Mouse (Mus musculus) embryonic facial prominence, embryonic 13.5 days (tissue): Measurements from ENCODE around the gene Cdca5. TPM values are rescaled to one million over a fixed set of nuclear protein-coding genes. Genes with fewer than 3 reads are reported as not detected.
"Not testable (repeated sequence)": the region's sequence is repeated elsewhere in the genome, so short reads cannot be mapped to it uniquely, and the experiment has no call there.

Experiments used
- ATAC-seq: fragments of 200-750 bp; cut with Nextera tagmentation; 2 replicates; pipeline ENCODE4 v1.8.0; 2017; ENCODE audit warnings: low read depth; ENCODE audit not compliant: insufficient number of reproducible peaks, insufficient read depth, low FRiP score, low TSS enrichment
- H3K27ac ChIP-seq: fragments of 300-500 bp; sonication (generic); 2 replicates; pipeline ENCODE4 v1.5.1; 2015; ENCODE audit warnings: moderate library complexity, mild to moderate bottlenecking, inconsistent platforms
- H3K27me3 ChIP-seq: fragments of 300-500 bp; sonication (generic); 2 replicates; pipeline ENCODE4 v1.6.1; 2015; ENCODE audit warnings: mild to moderate bottlenecking, inconsistent platforms
- H3K36me3 ChIP-seq: fragments of 300-500 bp; sonication (generic); 2 replicates; pipeline ENCODE4 v1.6.1; 2015; ENCODE audit warnings: mild to moderate bottlenecking, inconsistent platforms
- H3K4me1 ChIP-seq: fragments of 300-500 bp; sonication (generic); 2 replicates; pipeline ENCODE4 v1.6.1; 2015; ENCODE audit warnings: inconsistent platforms
- H3K4me2 ChIP-seq: fragments of 300-500 bp; sonication (generic); 2 replicates; pipeline ENCODE4 v1.6.1; 2015; ENCODE audit warnings: moderate library complexity, mild to moderate bottlenecking, inconsistent platforms
- H3K4me3 ChIP-seq: fragments of 300-500 bp; sonication (generic); 2 replicates; pipeline ENCODE4 v1.5.1; 2015; ENCODE audit warnings: mild to moderate bottlenecking, inconsistent platforms
- H3K9ac ChIP-seq: fragments of 300-500 bp; sonication (generic); 2 replicates; pipeline ENCODE4 v1.6.1; 2015; ENCODE audit warnings: mild to moderate bottlenecking, inconsistent platforms
- H3K9me3 ChIP-seq: fragments of 300-500 bp; sonication (generic); 2 replicates; pipeline ENCODE4 v1.6.1; 2016; ENCODE audit warnings: inconsistent platforms
- WGBS: fragments of 180-500 bp; shearing (Covaris S2); methylation state at CpG from one replicate; pipeline ENCODE4 v1.1.7; 2015; ENCODE audit warnings: mixed read lengths; 5-methylcytosine and 5-hydroxymethylcytosine counted together
- microRNA-seq: library from miRNA; unstranded; fragments of <30 nt; microRNA quantifications from one replicate; pipeline ENCODE4, GENCODE M21; 2016
- polyA plus RNA-seq: library from polyadenylated mRNA; unstranded; fragments of >200 nt; fragmentation: Nextera tagmentation; extraction: Ambion mirVana; gene quantifications from 2 replicates; pipeline ENCODE4 v1.2.1, GENCODE M21; 2015

Gene Cdca5
- polyA plus RNA-seq, 1 experiment from 2014 or later = 39.6 TPM

- H3K36me3 ChIP-seq = peaks cover 33% of the 10 kb centered on the region
- ATAC-seq = no peak
- no peak overlapping the region for H3K9ac ChIP-seq
- H3K4me1 ChIP-seq = peaks cover 6% of the 10 kb centered on the region
- WGBS = 80% methylated on average over 7 of the region's 7 CpGs
- H3K9me3 ChIP-seq = no peaks in the 10 kb centered on the region
- H3K4me3 ChIP-seq = no peak overlapping the region
- H3K4me2 ChIP-seq = no peak overlapping the region
- H3K27me3 ChIP-seq = no peaks in the 10 kb centered on the region
- no peak overlapping the region for H3K27ac ChIP-seq
Observed at GRCm38 (mm10) chr19:6132171-6132827, 47.5 kb downstream of the Cdca5 start.

- WGBS = 55% methylated on average over 1 of the region's 1 CpGs
- not testable (repeated sequence) for H3K4me1 ChIP-seq
Observed at GRCm38 (mm10) chr19:6133197-6133596, 48.4 kb downstream of the Cdca5 start.

GRCm38 (mm10) chr19:6136397-6136796, 51.6 kb downstream of the Cdca5 start:
- Histone ChIP-seq H3K36me3 (peaks cover 38% of the 10 kb centered on the region), H3K9me3 (no peaks in the 10 kb centered on the region), H3K4me2 (no peak overlapping the region), H3K9ac (0 out of 2 replicates have a peak overlapping the region, but pooled peaks have one; percentile 32), H3K27me3 (no peaks in the 10 kb centered on the region), H3K4me1 (peaks cover 10% of the 10 kb centered on the region), H3K4me3 (no peak overlapping the region), H3K27ac (no peak overlapping the region)
- WGBS = 85% methylated on average over 3 of the region's 3 CpGs
- ATAC-seq = no peak

More at GRCm38 (mm10) chr19:6133197-6133596, 48.4 kb downstream of the Cdca5 start:
- not testable (repeated sequence) for H3K4me2 ChIP-seq, H3K4me3 ChIP-seq, ATAC-seq, H3K9me3 ChIP-seq, H3K27ac ChIP-seq, H3K27me3 ChIP-seq, H3K9ac ChIP-seq
- H3K36me3 ChIP-seq = peaks cover 38% of the 10 kb centered on the region

GRCm38 (mm10) chr19:6139701-6140100, 54.9 kb downstream of the Cdca5 start:
- Histone ChIP-seq H3K4me3 (peak overlapping the region; percentile 67), H3K27ac (no peak overlapping the region)
- WGBS = 93% methylated on average over 6 of the region's 6 CpGs

GRCm38 (mm10) chr19:6140374-6140677, 55.5 kb downstream of the Cdca5 start:
- Histone ChIP-seq H3K4me1 (peaks cover 10% of the 10 kb centered on the region), H3K4me3 (peak overlapping the region; percentile 67), H3K9me3 (no peaks in the 10 kb centered on the region), H3K27me3 (no peaks in the 10 kb centered on the region), H3K27ac (peak overlapping the region; percentile 97), H3K9ac (peak overlapping the region; percentile 86), H3K4me2 (peak overlapping the region; percentile 78), H3K36me3 (peaks cover 25% of the 10 kb centered on the region)
- ATAC-seq = no peak
- WGBS = 8% methylated on average over 16 of the region's 16 CpGs

More at GRCm38 (mm10) chr19:6139701-6140100, 54.9 kb downstream of the Cdca5 start:
- H3K4me2 ChIP-seq = peak overlapping the region; percentile 78
- H3K9ac ChIP-seq = peak overlapping the region; percentile 86
- no peaks in the 10 kb centered on the region for H3K9me3 ChIP-seq
- H3K36me3 ChIP-seq = peaks cover 31% of the 10 kb centered on the region
- H3K4me1 ChIP-seq = peaks cover 10% of the 10 kb centered on the region
- no peak for ATAC-seq
- H3K27me3 ChIP-seq = no peaks in the 10 kb centered on the region

GRCm38 (mm10) chr19:6140678-6141393, 56.1 kb downstream of the Cdca5 start, which contains the start of gene Batf2:
Gene Batf2, plus strand, starts transcription at chr19:6140983.
- peaks cover 10% of the 10 kb centered on the region for H3K4me1 ChIP-seq
- H3K4me3 ChIP-seq = peak within 1 kb of the TSS; percentile 67
- WGBS = under 1% methylated on average over 67 of the region's 68 CpGs
- H3K4me2 ChIP-seq = peak within 1 kb of the TSS; percentile 78
- H3K9me3 ChIP-seq = no peaks in the 10 kb centered on the region
- no peaks in the 10 kb centered on the region for H3K27me3 ChIP-seq
- peak within 1 kb of the TSS; percentile 86 for H3K9ac ChIP-seq
- peaks cover 20% of the 10 kb centered on the region for H3K36me3 ChIP-seq
- peak; percentile 90 for ATAC-seq
- peak within 1 kb of the TSS; percentile 97 for H3K27ac ChIP-seq

GRCm38 (mm10) chr19:6141394-6141749, 56.6 kb downstream of the Cdca5 start, which contains the start of gene Arl2:
Gene Arl2, minus strand, starts transcription at chr19:6141548.
- ATAC-seq = peak; percentile 64
- Histone ChIP-seq H3K9me3 (no peaks in the 10 kb centered on the region), H3K4me3 (peak within 1 kb of the TSS; percentile 67), H3K27me3 (no peaks in the 10 kb centered on the region), H3K9ac (peak within 1 kb of the TSS; percentile 86), H3K27ac (peak within 1 kb of the TSS; percentile 97), H3K4me1 (peaks cover 10% of the 10 kb centered on the region), H3K4me2 (peak within 1 kb of the TSS; percentile 78), H3K36me3 (peaks cover 14% of the 10 kb centered on the region)
- WGBS = under 1% methylated on average over 15 of the region's 15 CpGs

Small RNA genes lying within 50 kb of the gene (microRNA-seq; reads per million reads assigned to microRNA genes)
- gene Mir6988 = 0.92 reads per million

Other genes with a start within 250 kb of the Cdca5 start
- gene Frmd8, start 209.7 kb upstream of the Cdca5 start, polyA plus RNA-seq = 30.6 and 34.0 TPM in 2 replicates
- gene Slc25a45, start 207.2 kb upstream of the Cdca5 start, polyA plus RNA-seq = 3.1 and 4.5 TPM in 2 replicates
- gene Tigd3, start 190.8 kb upstream of the Cdca5 start, polyA plus RNA-seq = 3.8 and 4.7 TPM in 2 replicates
- gene Dpf2, start 172.0 kb upstream of the Cdca5 start, polyA plus RNA-seq = 164 and 179 TPM in 2 replicates
- gene Cdc42ep2, start 160.2 kb upstream of the Cdca5 start, polyA plus RNA-seq = 4.7 TPM in 2 replicates
- 74.5 and 79.5 TPM in 2 replicates for gene Pola2, start 120.8 kb upstream of the Cdca5 start, polyA plus RNA-seq
- gene Slc22a20, start 98.8 kb upstream of the Cdca5 start, polyA plus RNA-seq = not detected in 2 replicates
- gene Capn1, start 69.1 kb upstream of the Cdca5 start, polyA plus RNA-seq = 8.1 and 10.3 TPM in 2 replicates
- gene Syvn1, start 38.4 kb upstream of the Cdca5 start, polyA plus RNA-seq = 28.3 and 28.4 TPM in 2 replicates
- gene Mrpl49, start 27.2 kb upstream of the Cdca5 start, polyA plus RNA-seq = 79.5 and 80.4 TPM in 2 replicates
- 714 and 858 TPM in 2 replicates for gene Fau, start 27.1 kb upstream of the Cdca5 start, polyA plus RNA-seq
- 33.2 TPM in 2 replicates for gene Znhit2, start 23.8 kb upstream of the Cdca5 start, polyA plus RNA-seq
- gene Tm7sf2, start 16.6 kb upstream of the Cdca5 start, polyA plus RNA-seq = 21.7 and 22.0 TPM in 2 replicates
- 66.6 and 74.4 TPM in 2 replicates for gene Vps51, start 7.8 kb upstream of the Cdca5 start, polyA plus RNA-seq
- not detected in 2 replicates for gene Tmem262, start 5.0 kb upstream of the Cdca5 start, polyA plus RNA-seq
- gene Gm28374, start 2.7 kb upstream of the Cdca5 start, polyA plus RNA-seq = 1.6 and 2.1 TPM in 2 replicates
- 79.1 and 81.3 TPM in 2 replicates for gene Zfpl1, start within 50 bp of the Cdca5 start, polyA plus RNA-seq
- 0.34 and 0.54 TPM in 2 replicates for gene AC131692.1, start 9.4 kb downstream of the Cdca5 start, polyA plus RNA-seq
- 0.55 and 5.5 TPM in 2 replicates for gene Naaladl1, start 20.8 kb downstream of the Cdca5 start, polyA plus RNA-seq
- gene Sac3d1, start 33.7 kb downstream of the Cdca5 start, polyA plus RNA-seq = 45.9 and 49.6 TPM in 2 replicates
- 38.0 and 38.3 TPM in 2 replicates for gene Snx15, start 43.3 kb downstream of the Cdca5 start, polyA plus RNA-seq
- 0.23 TPM in 1 of 2 replicates, not detected in the other for gene Batf2, start 56.0 kb downstream of the Cdca5 start, polyA plus RNA-seq
- 106 and 110 TPM in 2 replicates for gene Arl2, start 56.6 kb downstream of the Cdca5 start, polyA plus RNA-seq
- not detected in 2 replicates for gene Majin, start 99.4 kb downstream of the Cdca5 start, polyA plus RNA-seq
- gene Gpha2, start 141.4 kb downstream of the Cdca5 start, polyA plus RNA-seq = 3.3 and 3.8 TPM in 2 replicates
- gene Ppp2r5b, start 150.9 kb downstream of the Cdca5 start, polyA plus RNA-seq = 26.6 and 27.9 TPM in 2 replicates
- 10.3 and 10.5 TPM in 2 replicates for gene Atg2a, start 156.7 kb downstream of the Cdca5 start, polyA plus RNA-seq
- gene Ehd1, start 191.7 kb downstream of the Cdca5 start, polyA plus RNA-seq = 64.7 and 68.9 TPM in 2 replicates
- gene Cdc42bpg, start 221.5 kb downstream of the Cdca5 start, polyA plus RNA-seq = 0.91 and 0.92 TPM in 2 replicates
- 91.6 and 92.4 TPM in 2 replicates for gene Men1, start 250.0 kb downstream of the Cdca5 start, polyA plus RNA-seq